Mouse (Mus musculus) small intestine, adult 10 weeks (tissue): Measurements from ENCODE around the gene Olfr825. TPM values are rescaled to one million over a fixed set of nuclear protein-coding genes. Genes with fewer than 3 reads are reported as not detected.

Experiments
- polyA plus RNA-seq: library from polyadenylated mRNA; stranded (reverse); fragments of 350-450 nt; fragmentation: Illumina TruSeq; extraction: RNeasy Lipid Tissue Mini Kit (QIAGEN cat#74804); gene quantifications from one replicate; pipeline ENCODE4 v1.2.3, GENCODE M21; 2014; ENCODE audit warnings: low replicate concordance

The Olfr825 gene
- polyA plus RNA-seq = not detected

DNA sequence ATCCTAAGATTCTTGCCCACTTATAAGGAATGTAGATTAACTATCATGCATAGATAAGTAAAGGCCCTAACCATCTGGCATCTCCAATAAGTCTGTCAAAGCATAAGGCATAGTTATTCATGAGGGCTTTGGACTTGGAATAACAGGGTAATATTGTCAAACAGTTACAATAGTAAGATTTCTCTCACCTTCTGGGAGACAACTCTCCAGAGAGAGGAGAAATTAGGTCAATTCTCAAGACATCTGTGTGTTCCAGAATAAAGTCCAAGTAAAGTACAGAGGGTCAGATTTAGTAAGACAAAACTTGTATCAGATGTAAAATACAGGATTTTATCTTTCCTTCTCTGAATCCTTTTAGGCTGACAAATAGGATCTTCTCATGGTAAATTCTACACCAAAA lies at the start of gene Olfr825:
Gene Olfr825 (minus strand): TSS at position 101 of the 400 bp plus-strand sequence.

DNA sequence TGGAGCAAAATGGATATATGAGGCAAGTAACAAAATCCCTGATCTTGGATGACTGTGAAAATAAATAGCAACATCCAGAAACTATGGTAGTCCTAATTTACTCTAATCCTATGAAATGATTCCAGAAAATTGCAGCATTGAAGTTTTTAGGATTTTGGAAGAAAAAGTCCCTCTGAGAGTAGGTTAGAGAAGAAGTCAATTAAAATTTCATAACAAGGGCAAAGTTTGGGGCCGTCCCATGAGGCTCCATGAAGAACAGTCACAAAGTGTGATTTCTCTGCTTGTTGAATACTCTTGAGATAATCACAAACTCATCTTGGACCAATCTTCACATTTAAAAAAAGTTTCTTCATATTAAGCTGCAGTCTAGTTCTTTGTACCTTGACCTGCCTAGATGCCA lies 47.7 kb upstream of the Olfr825 start, which contains the start of gene Olfr827:
Gene Olfr827 (minus strand): TSS at position 101 of the 400 bp plus-strand sequence.

DNA sequence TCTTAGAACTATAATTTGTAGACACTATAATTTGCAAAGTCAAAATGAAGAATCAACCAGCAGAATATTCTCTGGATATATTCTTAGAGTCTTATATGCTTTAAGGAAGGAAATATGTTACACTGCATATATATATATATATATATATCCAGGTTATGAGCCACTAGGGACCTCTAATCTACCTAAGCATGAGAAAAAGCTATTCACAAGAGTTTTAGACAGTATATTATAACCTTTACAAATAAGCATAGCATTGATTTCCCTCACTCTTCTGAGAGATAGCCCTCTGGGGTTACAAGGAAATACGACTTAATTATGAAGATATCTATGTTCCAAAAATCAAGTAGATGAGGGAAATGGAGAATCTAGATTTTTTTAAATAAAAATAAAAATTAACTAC lies 17.5 kb upstream of the Olfr825 start, which contains the start of gene Olfr826:
Gene Olfr826 (minus strand): TSS at position 101 of the 400 bp plus-strand sequence.

DNA sequence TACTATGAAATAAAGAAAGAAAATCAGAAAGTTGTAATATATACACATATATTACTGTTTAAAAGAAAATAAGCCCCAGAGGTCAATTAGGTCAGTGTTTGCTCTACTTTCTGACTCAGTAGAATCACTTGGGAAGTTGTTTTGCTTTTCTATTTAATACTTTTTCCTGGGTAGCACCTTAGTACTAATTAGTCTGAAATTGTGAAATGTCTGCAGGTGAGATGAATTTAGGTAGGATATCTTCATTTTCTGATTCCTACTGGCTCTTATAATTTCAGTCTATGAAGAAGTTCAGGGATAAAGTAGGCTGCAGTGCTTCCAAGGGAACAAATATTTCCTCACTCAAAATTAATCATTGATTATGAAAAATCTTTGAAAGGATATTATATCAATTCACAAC lies 36.7 kb downstream of the Olfr825 start, which contains the start of gene Olfr824:
Gene Olfr824 (minus strand): TSS at position 101 of the 400 bp plus-strand sequence.

DNA sequence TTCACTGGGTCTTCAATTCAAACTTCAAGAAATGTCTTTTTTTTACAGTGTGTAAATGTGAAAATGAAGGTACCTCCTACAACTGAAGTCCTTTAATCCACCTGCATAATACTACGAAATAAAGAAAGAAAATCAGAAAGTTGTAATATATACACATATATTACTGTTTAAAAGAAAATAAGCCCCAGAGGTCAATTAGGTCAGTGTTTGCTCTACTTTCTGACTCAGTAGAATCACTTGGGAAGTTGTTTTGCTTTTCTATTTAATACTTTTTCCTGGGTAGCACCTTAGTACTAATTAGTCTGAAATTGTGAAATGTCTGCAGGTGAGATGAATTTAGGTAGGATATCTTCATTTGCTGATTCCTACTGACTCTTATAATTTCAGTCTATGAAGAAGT lies 51.3 kb downstream of the Olfr825 start, which contains the start of gene Olfr823:
Gene Olfr823 (minus strand): TSS at position 101 of the 400 bp plus-strand sequence.

Other genes with a start within 250 kb of the Olfr825 start
- not detected for gene Olfr818, start 217.7 kb downstream of the Olfr825 start, polyA plus RNA-seq
- gene Olfr819, start 199.5 kb downstream of the Olfr825 start, polyA plus RNA-seq = not detected
- not detected for gene Olfr247, start 190.6 kb downstream of the Olfr825 start, polyA plus RNA-seq
- gene Gm10310, start 181.7 kb downstream of the Olfr825 start, polyA plus RNA-seq = not detected
- gene Olfr820, start 154.1 kb downstream of the Olfr825 start, polyA plus RNA-seq = not detected
- gene Olfr821, start 136.4 kb downstream of the Olfr825 start, polyA plus RNA-seq = not detected
- gene Olfr822, start 95.6 kb downstream of the Olfr825 start, polyA plus RNA-seq = not detected
- gene Olfr823, start 51.4 kb downstream of the Olfr825 start, polyA plus RNA-seq = not detected
- gene Olfr824, start 36.8 kb downstream of the Olfr825 start, polyA plus RNA-seq = not detected
- not detected for gene Olfr826, start 17.4 kb upstream of the Olfr825 start, polyA plus RNA-seq
- gene Olfr827, start 47.6 kb upstream of the Olfr825 start, polyA plus RNA-seq = not detected
- gene Neurod4, start 113.5 kb upstream of the Olfr825 start, polyA plus RNA-seq = not detected
- 2.4 TPM for gene Tespa1, start 156.1 kb upstream of the Olfr825 start, polyA plus RNA-seq
- not detected for gene Vmn2r84, start 227.6 kb upstream of the Olfr825 start, polyA plus RNA-seq